Mouse (Mus musculus) WW6 (cell line): ENCODE results near the gene Vgll4.
A peak's percentile ranks its signal among the peaks of the same experiment; 100 is the strongest.

Experiments
- DNase-seq: peaks from one replicate; pipeline ENCODE4 v3.0.0-alpha.2; 2013; ENCODE audit warnings: low read depth, low spot score

Gene Vgll4

GRCm38 (mm10) chr6:114846153-114846772, 123.5 kb downstream of the Vgll4 start:
- DNase-seq = peak; percentile 24

- DNase-seq = no peak
Observed at GRCm38 (mm10) chr6:114842863-114843262, 126.9 kb downstream of the Vgll4 start.

GRCm38 (mm10) chr6:114842131-114842530, 127.7 kb downstream of the Vgll4 start:
- DNase-seq = no peak

- DNase-seq = no peak
Observed at GRCm38 (mm10) chr6:114840012-114840411, 129.8 kb downstream of the Vgll4 start.

GRCm38 (mm10) chr6:114838872-114839271, 130.9 kb downstream of the Vgll4 start:
- no peak for DNase-seq

- no peak for DNase-seq
Observed at GRCm38 (mm10) chr6:114836433-114836832, 133.4 kb downstream of the Vgll4 start.

GRCm38 (mm10) chr6:114835752-114836151, 134.0 kb downstream of the Vgll4 start:
- DNase-seq = no peak

GRCm38 (mm10) chr6:114835344-114835743, 134.4 kb downstream of the Vgll4 start:
- DNase-seq = no peak

- DNase-seq = no peak
Observed at GRCm38 (mm10) chr6:114833791-114834346, 135.9 kb downstream of the Vgll4 start.

GRCm38 (mm10) chr6:114833058-114833685, 136.6 kb downstream of the Vgll4 start:
- no peak for DNase-seq

- DNase-seq = no peak
Observed at GRCm38 (mm10) chr6:114831807-114832206, 138.0 kb downstream of the Vgll4 start.

- no peak for DNase-seq
Observed at GRCm38 (mm10) chr6:114829660-114830438, 139.9 kb downstream of the Vgll4 start.

GRCm38 (mm10) chr6:114826889-114827288, 142.9 kb downstream of the Vgll4 start:
- no peak for DNase-seq

GRCm38 (mm10) chr6:114821646-114822045, 148.1 kb downstream of the Vgll4 start:
- no peak for DNase-seq

- no peak for DNase-seq
Observed at GRCm38 (mm10) chr6:114819971-114820481, 149.8 kb downstream of the Vgll4 start.

- DNase-seq = no peak
Observed at GRCm38 (mm10) chr6:114818471-114818870, 151.3 kb downstream of the Vgll4 start.

- no peak for DNase-seq
Observed at GRCm38 (mm10) chr6:114817948-114818347, 151.8 kb downstream of the Vgll4 start.

GRCm38 (mm10) chr6:114814882-114815650, 154.7 kb downstream of the Vgll4 start:
- peak; percentile 24 for DNase-seq

- no peak for DNase-seq
Observed at GRCm38 (mm10) chr6:114814199-114814881, 155.5 kb downstream of the Vgll4 start.

GRCm38 (mm10) chr6:114812779-114813178, 157.0 kb downstream of the Vgll4 start:
- no peak for DNase-seq

GRCm38 (mm10) chr6:114812322-114812721, 157.5 kb downstream of the Vgll4 start:
- no peak for DNase-seq
